Mouse (Mus musculus): ENCODE data around the gene Gm6583. TPM values are rescaled to one million over a fixed set of nuclear protein-coding genes. Genes with fewer than 3 reads are reported as not detected.

The Gm6583 gene
- polyA plus RNA-seq, 1 experiment from 2014 or later = 0.16 TPM

GRCm38 (mm10) chr5:112317328-112317727 is 38.5 kb downstream of the Gm6583 start:
- Histone ChIP-seq H3K9me3 (ENCODE audit: low read length) (no peaks in the 10 kb centered on the region), H3K27ac (ENCODE audit: low read depth) (no peak overlapping the region), H3K4me3 (ENCODE audit: low read depth, low read length) (no peak overlapping the region), H3K36me3 (replicated peaks; ENCODE audit: insufficient read depth, low read length) (peaks cover 37% of the 10 kb centered on the region), H3K27me3 (ENCODE audit: insufficient read depth, low read length) (no peaks in the 10 kb centered on the region), H3K9ac (replicated peaks) (no peak overlapping the region), H3K4me1 (ENCODE audit: insufficient read depth) (no peaks in the 10 kb centered on the region; the same call in 1 of the 2 replicates), H3K4me2 (ENCODE audit: low read depth, low read length) (no peak overlapping the region)
- DNase-seq = no peak
- 29% methylated on average over 5 of the region's 5 CpGs for WGBS (ENCODE audit: insufficient replicate concordance)
- peak; percentile 49 for ATAC-seq
- TF ChIP-seq CTCF (IDR thresholded peaks at IDR 0.05; ENCODE audit: low read depth) = no peak
- TF ChIP-seq EP300 (IDR thresholded peaks at IDR 0.05; ENCODE audit: low read depth) = no peak

GRCm38 (mm10) chr5:112316468-112316867 is 39.4 kb downstream of the Gm6583 start:
- TF ChIP-seq CTCF (IDR thresholded peaks at IDR 0.05; ENCODE audit: low read depth) (no peak), EP300 (IDR thresholded peaks at IDR 0.05; ENCODE audit: low read depth) (no peak)
- no peak for ATAC-seq
- no peak overlapping the region for H3K4me2 ChIP-seq (ENCODE audit: low read depth, low read length)
- no peak overlapping the region for H3K4me3 ChIP-seq (ENCODE audit: low read depth, low read length)
- H3K36me3 ChIP-seq (replicated peaks; ENCODE audit: insufficient read depth, low read length) = peaks cover 44% of the 10 kb centered on the region
- DNase-seq = no peak
- H3K27ac ChIP-seq (ENCODE audit: low read depth) = 0 out of 2 replicates have a peak overlapping the region, but pooled peaks have one; percentile 11
- H3K9ac ChIP-seq (replicated peaks) = no peak overlapping the region
- no peaks in the 10 kb centered on the region; the same call in 1 of the 2 replicates for H3K4me1 ChIP-seq (ENCODE audit: insufficient read depth)
- WGBS (ENCODE audit: insufficient replicate concordance) = 82% methylated on average over 5 of the region's 5 CpGs
- H3K27me3 ChIP-seq (ENCODE audit: insufficient read depth, low read length) = no peaks in the 10 kb centered on the region
- no peaks in the 10 kb centered on the region for H3K9me3 ChIP-seq (ENCODE audit: low read length)

- 79% methylated on average over 11 of the region's 11 CpGs for WGBS (ENCODE audit: insufficient replicate concordance)
- H3K9me3 ChIP-seq (ENCODE audit: low read length) = no peaks in the 10 kb centered on the region
- no peak overlapping the region for H3K4me2 ChIP-seq (ENCODE audit: low read depth, low read length)
- DNase-seq (no peak), ATAC-seq (no peak)
- H3K4me1 ChIP-seq (ENCODE audit: insufficient read depth) = no peaks in the 10 kb centered on the region; the same call in 1 of the 2 replicates
- no peak for TF ChIP-seq CTCF (IDR thresholded peaks at IDR 0.05; ENCODE audit: low read depth)
- no peak for TF ChIP-seq EP300 (IDR thresholded peaks at IDR 0.05; ENCODE audit: low read depth)
- H3K27me3 ChIP-seq (ENCODE audit: insufficient read depth, low read length) = no peaks in the 10 kb centered on the region
- H3K27ac ChIP-seq (ENCODE audit: low read depth) = no peak overlapping the region
- no peak overlapping the region for H3K4me3 ChIP-seq (ENCODE audit: low read depth, low read length)
- no peak overlapping the region for H3K9ac ChIP-seq (replicated peaks)
- H3K36me3 ChIP-seq (replicated peaks; ENCODE audit: insufficient read depth, low read length) = peaks cover 74% of the 10 kb centered on the region
Observed at GRCm38 (mm10) chr5:112313222-112313885, 42.5 kb downstream of the Gm6583 start.

- ATAC-seq (no peak), DNase-seq (no peak)
- peaks cover 49% of the 10 kb centered on the region for H3K36me3 ChIP-seq (replicated peaks; ENCODE audit: insufficient read depth, low read length)
- no peak overlapping the region for H3K9ac ChIP-seq (replicated peaks)
- TF ChIP-seq EP300 (IDR thresholded peaks at IDR 0.05; ENCODE audit: low read depth) = no peak
- TF ChIP-seq CTCF (IDR thresholded peaks at IDR 0.05; ENCODE audit: low read depth) = no peak
- H3K4me1 ChIP-seq (ENCODE audit: insufficient read depth) = peaks cover 13% of the 10 kb centered on the region
- no peaks in the 10 kb centered on the region for H3K9me3 ChIP-seq (ENCODE audit: low read length)
- H3K4me2 ChIP-seq (ENCODE audit: low read depth, low read length) = no peak overlapping the region
- no peaks in the 10 kb centered on the region for H3K27me3 ChIP-seq (ENCODE audit: insufficient read depth, low read length)
- no peak overlapping the region for H3K27ac ChIP-seq (ENCODE audit: low read depth)
- 84% methylated on average over 5 of the region's 5 CpGs for WGBS (ENCODE audit: insufficient replicate concordance)
- H3K4me3 ChIP-seq (ENCODE audit: low read depth, low read length) = no peak overlapping the region
Observed at GRCm38 (mm10) chr5:112305842-112306241, 50.0 kb downstream of the Gm6583 start.

Other genes with a start within 250 kb of the Gm6583 start
- 0.59 and 0.86 TPM in 2 replicates for gene Cryba4, start 103.5 kb downstream of the Gm6583 start, polyA plus RNA-seq (2015; fragmentation: Nextera tagmentation; extraction: Ambion mirVana)
- 0.33 TPM in 1 of 2 replicates, not detected in the other for gene Crybb1, start 100.2 kb downstream of the Gm6583 start, polyA plus RNA-seq (2015; fragmentation: Nextera tagmentation; extraction: Ambion mirVana)
- gene Tpst2, start 79.3 kb downstream of the Gm6583 start, polyA plus RNA-seq (2015; fragmentation: Nextera tagmentation; extraction: Ambion mirVana) = 34.5 and 36.2 TPM in 2 replicates
- gene Tfip11, start 29.7 kb downstream of the Gm6583 start, polyA plus RNA-seq (2015; fragmentation: Nextera tagmentation; extraction: Ambion mirVana) = 6.7 and 8.0 TPM in 2 replicates
- gene Srrd, start 13.0 kb downstream of the Gm6583 start, polyA plus RNA-seq (2015; fragmentation: Nextera tagmentation; extraction: Ambion mirVana) = 9.4 and 10.6 TPM in 2 replicates
- 11.5 and 12.5 TPM in 2 replicates for gene Hps4, start 12.9 kb downstream of the Gm6583 start, polyA plus RNA-seq (2015; fragmentation: Nextera tagmentation; extraction: Ambion mirVana)
- 0.21 TPM in 1 of 2 replicates, not detected in the other for gene Asphd2, start 38.8 kb upstream of the Gm6583 start, polyA plus RNA-seq (2015; fragmentation: Nextera tagmentation; extraction: Ambion mirVana)
- not detected in 2 replicates for gene Gm6588, start 93.4 kb upstream of the Gm6583 start, polyA plus RNA-seq (2015; fragmentation: Nextera tagmentation; extraction: Ambion mirVana)
- gene Sez6l, start 221.2 kb upstream of the Gm6583 start, polyA plus RNA-seq (2015; fragmentation: Nextera tagmentation; extraction: Ambion mirVana) = not detected in 2 replicates

Data from liver, postnatal 0 days (tissue).